Mouse (Mus musculus) erythroblast, adult 5-6 weeks (primary cell): Measurements from ENCODE around the gene Fgfr2. TPM values are rescaled to one million over a fixed set of nuclear protein-coding genes. Genes with fewer than 3 reads are reported as not detected.

Experiments
- ATAC-seq: replicated peaks from 2 replicates; pipeline ENCODE4 v1.8.0; 2016; ENCODE audit warnings: moderate number of reproducible peaks, mild to moderate bottlenecking, moderate TSS enrichment, inconsistent platforms; ENCODE audit not compliant: poor library complexity, low FRiP score, severe bottlenecking
- total RNA-seq, 2 experiments: library from RNA; stranded (forward) in 1 of 2; stranded (reverse) in 1 of 2; fragments of 150-400 nt in 1 of 2; fragments of 200-764, 138-1000 nt in 1 of 2; gene quantifications; 2 replicates each; pipeline versions ENCODE4 v1.2.3 to v1.2.4; 2015 to 2017; ENCODE audit warnings: low replicate concordance in 2 of 2

Fgfr2 gene
- total RNA-seq, 2 experiments from 2014 or later, result 4.8 TPM; not detected in 1

DNA sequence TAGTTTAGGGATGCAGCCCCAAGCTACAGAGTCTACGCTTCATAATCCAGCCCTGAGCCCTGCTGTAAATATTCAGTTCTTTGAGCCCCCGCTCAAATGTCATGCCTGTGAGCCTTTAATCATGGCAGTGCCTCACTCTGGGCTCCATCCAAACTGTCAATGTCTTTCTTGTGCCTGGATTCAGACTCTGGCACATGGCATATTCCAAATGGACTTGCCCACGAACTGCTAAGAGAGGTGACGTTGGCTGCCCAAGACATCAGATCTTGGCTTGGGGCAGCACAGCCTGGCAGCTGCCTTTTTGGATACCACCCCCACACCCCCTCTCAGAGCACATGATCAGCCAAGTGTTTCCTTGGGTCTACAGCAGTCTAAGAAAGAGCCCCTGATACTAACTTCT is 2902.5 kb downstream of the Fgfr2 start:
- no peak for ATAC-seq

DNA sequence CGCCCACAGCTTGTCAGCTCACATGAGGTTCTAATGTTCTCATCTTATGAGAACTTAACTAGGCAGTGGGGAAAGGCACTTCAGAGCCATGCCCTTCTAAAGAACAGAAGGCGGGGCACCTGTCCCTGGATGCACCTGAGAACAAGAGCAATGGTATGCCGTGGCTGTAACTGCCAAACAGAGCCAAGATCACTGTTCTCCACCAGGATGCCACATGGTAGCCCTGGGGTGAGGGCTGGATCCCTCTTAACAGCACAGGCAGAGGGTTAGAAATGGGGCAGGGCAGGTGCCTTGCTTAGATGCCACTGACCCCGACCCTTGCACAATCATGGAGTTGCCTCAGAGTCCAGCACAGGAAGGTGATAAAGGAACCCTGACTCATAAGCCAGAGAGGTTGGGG is 2903.3 kb downstream of the Fgfr2 start:
- ATAC-seq, result no peak

DNA sequence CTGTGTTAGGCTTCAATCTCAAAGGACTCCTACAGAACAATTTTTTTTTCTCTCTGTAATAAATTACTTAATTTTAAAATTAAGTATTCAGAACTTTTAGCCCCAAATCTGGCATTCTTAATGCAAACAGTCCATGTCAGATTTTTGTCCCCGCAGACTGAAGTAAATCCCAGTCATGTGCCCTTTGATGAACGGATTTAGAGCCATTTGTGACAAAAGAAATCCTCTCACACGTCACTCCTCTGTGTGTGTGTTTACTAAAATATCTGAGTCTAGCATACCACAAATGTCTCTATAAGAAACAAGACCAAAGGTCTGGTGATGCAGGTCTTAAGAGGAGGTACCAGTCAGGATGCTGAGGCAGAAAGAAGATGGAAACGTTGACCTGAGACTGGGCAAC is 2906.9 kb downstream of the Fgfr2 start:
- ATAC-seq, result no peak

DNA sequence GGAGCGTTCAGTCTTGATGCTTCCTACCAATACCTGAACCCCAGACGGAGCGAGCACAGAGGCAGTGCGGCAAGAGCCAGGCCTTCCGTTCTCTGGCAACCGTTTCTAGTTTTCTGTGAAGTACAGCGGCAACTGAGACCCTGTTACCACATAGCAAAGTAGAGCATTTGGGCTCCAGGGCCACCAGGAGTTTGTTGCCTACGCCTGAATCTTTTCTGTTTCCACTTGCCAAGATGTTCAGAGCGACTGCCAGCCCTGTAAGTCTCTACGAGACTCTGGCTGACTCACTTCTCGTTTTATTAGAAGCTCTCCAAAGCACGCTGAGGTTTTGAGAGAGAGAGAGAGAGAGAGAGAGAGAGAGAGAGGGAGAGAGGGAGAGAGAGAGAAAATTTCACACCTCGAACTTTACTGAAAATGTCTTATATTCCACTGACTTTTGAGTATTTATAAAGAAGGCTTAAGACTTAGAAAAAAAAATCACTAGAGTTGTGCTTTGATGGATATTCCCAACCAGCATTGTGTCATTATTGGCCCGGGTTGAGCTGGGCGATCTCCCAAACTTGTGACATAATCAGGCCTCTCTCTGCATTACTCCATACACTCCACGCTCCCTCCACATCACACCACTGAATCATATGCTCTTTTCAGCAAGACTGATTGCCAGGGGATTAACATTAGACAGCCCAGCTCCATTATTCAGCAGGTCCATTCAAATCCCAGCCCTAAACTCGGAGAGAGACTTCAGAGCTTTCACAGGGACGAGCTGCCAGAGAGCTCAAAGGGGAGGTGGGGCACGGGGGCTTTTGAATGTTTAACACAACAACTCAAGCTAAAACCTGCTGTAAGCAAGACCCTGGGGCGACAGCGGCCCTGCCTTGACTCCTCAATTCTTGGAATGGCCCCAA is 2907.6 kb downstream of the Fgfr2 start:
- no peak for ATAC-seq

DNA sequence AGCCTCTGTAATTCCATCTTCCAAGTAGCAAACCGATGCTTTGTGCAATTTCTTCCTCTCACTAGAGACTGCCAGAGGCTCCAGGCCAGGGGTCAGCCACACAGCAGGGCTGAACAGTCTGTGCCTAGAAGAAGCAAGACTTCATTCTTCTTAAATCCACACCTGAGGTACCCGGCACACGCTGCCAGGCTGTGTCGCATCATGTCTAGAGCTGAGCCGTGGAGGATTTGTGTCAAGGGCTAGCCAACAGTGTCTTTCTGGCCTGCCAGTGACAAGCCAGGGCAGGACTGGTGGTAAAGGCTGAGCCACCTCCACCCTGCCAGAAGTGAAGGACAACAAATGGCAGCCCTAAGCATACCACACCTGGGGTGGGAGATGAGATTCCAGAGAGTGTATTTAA is 2910.0 kb downstream of the Fgfr2 start:
- ATAC-seq, result no peak

DNA sequence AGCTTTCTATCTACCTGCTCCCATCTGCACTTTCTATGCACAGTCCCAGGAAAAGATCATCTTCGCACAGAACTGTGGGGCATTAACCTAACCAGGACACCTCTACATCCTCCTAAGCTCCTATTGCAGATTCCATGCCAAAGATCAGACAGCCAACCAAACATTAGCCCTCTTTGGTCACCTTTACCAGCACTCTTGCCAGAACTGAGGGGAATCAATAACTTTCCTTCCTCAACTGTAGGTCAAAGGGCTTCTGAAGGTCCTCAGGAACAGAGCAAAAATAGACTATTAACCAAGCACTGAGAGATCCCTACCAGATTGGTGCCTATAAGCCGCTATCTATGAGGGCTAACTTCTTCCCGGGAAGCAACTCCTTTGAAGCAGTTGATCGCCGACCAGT is 2911.7 kb downstream of the Fgfr2 start:
- ATAC-seq, result no peak

DNA sequence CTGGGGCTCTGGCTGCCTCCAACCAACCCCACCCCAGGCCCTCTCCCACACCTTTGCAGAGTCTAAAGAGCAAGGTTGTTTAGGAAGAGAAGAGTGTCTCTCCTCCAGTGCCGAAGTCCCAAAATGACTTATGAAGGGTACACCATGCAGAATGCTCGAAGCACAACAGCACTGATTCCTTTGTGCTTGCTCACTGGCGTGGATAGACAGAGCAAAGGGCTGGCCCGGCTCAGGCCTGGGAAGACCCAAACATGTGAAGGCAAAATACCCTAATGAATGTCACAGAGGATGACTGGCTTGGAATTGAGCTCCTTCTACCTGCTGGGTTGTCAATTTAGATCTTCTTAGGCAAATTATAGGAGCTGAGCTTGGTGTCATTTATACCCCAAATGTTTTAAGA is 2914.5 kb downstream of the Fgfr2 start:
- no peak for ATAC-seq

DNA sequence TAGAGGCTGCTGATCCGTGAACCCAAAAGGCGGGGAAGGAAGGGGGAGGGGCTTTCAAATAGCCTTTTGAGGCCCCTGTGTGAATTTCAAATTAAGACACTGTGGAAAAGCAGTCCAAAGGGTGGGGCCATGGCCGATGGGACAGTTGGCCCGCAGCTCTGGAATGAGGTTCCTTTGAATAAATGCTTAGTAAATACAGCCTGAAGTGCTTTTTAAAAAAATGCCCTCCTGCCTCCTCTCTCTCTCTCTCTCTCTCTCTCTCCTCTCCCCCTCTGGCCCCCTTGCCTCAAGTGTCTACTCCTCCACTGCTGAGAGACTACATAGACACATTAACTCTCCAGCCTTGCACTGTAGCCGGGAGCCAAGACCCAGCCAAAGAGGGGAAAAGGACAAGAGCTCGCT is 2917.0 kb downstream of the Fgfr2 start:
- ATAC-seq, result no peak

DNA sequence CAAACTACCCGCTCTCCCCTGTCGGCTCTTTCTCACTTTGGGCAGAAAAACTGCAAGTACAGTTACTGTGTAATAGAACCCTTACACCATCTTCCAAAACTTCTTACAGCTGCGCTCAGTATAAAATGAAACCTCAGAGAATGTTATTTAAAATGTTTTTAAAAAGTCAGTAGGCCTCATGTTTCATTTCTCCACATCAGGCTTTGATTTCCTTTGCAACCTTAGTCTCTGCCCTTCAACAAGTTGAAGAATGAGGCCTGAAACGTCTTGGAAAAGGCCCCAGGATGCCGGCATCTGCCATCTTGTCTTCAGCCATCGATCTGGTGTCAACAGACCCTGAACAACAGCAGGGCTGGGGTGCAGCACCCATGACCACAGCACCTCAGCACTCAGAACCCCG is 2918.0 kb downstream of the Fgfr2 start:
- no peak for ATAC-seq

DNA sequence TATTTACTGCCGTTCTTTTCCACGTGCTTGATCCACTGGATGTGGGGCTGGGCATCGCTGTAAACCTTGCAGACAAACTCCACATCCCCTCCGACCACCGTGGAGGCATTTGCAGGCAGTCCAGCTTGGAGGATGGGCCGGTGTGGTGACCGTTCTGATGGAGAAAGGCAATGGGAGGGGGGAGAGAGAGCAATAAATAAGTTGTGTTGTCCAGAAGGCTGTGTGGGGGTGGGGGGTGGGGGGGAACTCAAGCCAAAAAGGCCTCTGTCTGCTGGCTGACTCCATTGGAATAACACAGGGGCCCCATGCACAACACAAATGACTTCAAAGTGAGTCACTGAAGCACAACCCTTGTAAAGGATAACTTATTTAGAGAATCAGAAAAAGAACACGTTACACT is 2922.1 kb downstream of the Fgfr2 start:
- ATAC-seq, result no peak

DNA sequence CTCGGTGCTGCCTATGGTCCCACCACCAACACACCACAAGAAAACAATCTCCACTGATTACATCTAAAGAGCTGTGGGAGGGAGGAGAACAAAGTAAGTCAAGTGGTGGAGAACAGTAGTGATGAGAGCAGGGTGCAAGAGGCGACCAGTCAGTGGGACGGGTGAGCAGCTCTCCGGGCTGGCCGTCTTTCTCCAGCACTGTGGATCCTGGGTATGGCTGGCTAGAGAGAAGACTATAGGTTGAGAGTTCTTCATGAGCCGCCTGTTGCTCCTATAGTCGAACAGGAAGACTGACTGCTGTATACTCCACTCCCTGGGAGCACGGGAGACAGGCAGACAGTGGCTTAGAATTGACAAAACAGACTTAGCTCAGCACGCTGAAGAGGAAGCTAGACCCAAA is 2923.2 kb downstream of the Fgfr2 start:
- no peak for ATAC-seq

DNA sequence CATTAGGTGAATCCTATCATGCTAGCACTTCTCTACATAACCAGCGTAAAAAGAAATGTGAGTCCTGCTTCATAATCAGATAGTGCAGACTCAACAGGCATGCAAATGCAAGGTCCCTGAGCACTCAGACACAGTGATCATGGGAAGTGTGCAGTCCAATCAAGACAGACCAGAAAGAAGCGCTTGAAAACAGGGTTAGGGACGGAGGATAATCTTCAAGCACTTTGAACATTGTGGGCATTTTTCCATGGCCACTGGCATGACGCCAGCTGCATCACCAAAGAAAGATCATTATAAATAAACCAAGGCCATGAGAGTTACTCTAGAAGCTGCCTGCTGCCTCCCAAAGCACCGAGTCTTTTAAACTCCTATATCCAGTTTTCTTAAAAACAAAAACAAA is 2923.8 kb downstream of the Fgfr2 start:
- ATAC-seq, result no peak

DNA sequence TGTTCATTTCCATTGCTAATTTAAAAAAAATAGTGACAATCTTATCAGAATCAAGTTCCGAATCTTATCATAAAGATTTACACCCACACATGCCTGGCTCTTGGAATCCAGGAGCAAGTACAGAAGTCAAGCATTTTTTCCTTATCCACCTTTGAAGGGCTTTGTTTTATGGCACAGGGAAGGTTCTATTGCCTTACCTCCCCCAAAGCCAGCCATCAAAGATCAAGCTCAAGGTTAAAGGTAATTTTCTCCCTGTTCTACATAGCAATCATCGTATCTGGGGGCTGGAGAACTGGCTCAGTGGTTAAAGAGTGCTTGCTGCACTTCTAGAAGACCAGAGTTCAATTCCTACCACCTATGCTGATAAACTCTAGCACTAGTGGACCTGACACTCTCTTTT is 2928.1 kb downstream of the Fgfr2 start:
- ATAC-seq, result no peak

DNA sequence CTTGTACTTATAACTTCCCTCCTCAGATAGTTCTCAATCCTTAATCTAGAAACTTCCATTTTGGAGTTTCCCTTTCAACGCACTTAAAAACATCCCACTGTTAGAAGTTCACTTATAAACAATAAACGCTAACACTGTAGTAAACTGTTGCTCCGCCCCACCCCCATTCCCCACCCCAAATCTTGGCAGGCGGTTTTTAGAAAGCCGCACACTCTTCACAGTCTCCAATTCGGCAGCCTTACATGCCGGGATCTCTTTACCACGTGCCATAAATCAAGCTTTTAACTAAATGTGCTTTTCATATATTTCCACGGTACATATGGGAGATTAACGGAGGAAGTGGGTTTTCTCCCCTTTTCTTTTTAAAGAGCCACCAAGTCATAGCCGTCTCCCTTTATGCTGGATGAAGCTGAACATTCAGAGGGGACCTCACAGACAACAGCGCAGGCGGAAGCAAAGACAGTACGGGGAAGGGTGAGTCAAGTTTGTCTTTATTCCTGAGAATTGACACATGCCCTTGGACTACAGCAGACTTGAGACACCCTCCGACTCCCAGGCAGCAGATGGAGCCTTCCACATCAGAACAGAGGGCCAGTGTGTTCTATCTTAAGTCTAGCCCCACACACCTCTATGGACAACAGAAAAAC is 2932.7 kb downstream of the Fgfr2 start:
- no peak for ATAC-seq

DNA sequence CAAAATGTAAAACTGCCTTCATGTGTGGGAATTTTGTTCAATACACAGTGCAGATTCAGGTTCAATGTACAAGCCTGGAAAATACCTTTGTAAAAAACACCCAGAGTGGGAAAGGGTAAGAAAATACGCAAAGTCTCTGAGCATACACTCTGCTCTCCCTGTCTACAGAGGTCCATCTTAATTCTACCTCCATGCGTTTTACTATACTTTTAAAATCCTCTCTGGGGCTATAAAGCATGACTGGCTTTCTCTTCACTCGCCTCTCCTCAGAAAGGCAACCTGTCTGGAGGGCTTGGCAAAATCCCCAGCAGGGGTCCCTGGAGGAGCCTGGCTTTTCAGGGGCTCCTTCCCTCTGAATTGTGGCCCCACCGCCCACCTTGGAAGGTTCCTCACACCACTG is 2933.2 kb downstream of the Fgfr2 start:
- ATAC-seq, result no peak

DNA sequence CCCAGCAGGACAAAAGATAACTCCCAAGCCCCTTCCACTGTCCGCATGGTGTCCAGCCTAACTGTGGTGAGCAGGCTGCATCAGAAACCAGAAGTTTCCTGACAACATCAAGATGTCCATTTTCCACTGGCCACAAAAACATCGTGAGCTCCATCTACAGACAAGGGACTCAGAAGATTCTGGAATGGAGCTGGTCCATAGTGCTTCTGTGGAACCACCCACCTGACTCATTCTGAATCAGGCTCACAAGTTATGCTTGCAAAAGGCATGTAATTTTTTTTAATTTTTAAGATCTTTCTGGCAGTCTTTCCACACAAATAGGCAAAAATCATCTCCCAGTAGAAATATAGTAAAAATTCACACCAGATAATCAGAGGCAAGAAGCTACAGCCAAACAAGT is 2935.0 kb downstream of the Fgfr2 start:
- no peak for ATAC-seq

DNA sequence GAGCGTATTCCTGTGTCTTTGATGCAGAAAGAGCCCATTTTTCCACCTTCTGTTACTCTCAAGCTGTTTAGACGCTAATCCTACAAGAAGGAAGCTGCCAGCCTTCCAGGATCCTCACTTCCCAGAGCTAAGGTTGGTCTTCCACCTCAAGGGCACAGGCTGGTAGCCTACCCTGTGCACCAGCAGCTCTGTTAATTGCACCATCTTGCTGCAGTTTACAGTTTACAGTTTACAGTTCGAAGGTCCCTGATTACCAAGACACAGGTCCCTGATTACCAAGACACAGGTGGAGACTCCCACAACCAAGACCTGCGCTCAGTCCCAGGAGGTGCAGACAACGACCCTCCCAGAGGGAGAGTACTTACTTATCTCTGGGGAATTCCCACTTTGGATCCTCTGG is 2938.3 kb downstream of the Fgfr2 start:
- ATAC-seq, result no peak

DNA sequence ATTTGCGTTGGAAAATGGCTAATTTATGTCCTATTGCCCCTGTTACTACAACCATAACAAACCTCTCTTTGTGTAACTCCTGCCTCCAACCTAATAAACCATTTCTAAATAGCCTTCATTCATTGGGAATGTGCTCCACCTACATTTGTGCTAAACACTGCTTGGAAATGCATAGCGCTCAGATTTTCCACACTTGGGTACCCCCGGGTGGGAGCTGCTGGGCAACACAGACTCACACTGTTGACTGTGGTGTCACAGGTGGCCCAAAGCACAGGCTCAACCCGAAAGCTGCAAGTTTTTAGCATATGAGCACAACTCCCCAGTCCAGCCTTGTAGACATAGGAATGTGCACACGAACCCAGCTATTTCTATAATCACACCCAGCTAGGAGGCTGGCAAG is 2939.2 kb downstream of the Fgfr2 start:
- ATAC-seq, result no peak

DNA sequence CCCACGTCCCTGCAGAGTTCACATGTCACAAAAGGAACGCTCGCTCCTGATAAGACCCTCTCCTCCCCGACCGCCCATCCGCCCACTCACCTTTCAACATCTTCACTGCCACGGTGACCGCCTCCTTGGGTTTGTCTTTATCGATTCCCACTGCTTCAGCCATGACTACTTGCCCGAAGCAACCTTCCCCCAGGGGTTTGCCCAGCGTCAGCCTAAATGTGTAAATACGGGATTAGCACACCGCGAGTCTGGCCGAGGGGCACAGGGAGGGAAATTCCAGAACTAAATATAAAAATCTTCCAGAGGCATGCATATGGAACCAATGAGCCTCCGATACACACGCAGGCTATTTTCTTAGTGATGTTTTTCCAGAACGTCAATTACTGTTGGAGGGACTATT is 2940.6 kb downstream of the Fgfr2 start:
- ATAC-seq, result no peak

DNA sequence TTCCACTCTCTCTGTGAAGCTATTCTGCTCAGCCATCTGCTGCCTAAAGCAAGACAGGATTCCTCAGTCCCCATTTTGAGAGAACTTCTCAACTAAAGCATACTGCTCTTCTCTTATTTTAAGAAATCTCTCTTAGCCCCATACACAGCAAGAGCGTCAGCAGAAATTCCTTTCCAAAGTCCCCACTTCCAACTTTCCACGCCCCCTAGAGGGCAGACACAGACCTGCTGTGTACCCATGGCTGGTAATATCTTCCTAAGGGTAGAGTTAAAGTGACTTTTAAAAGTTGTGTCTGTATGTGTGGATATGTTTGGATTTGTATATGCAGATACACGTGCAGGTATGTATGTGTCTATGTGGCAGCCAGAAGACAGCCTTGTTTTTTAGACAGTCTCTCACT is 2944.2 kb downstream of the Fgfr2 start:
- no peak for ATAC-seq

DNA sequence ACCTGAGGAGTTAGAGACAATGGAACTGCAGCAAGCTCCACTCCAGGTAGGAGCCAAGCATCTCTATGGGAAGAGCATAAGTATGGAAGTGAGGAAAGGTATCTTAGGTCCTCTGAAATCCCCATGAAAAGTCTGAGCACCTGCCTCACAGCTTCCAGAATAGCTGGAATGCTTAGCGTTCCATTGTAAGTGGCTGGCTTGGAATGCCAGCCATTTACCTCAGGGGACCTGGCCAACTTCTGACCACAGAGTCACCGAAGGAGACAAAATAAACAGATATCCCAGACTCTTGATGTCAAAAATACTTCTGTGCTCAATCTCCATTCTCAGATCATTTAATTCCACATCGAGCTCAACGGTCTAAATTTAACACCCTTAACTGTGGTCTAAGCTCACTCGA is 2946.1 kb downstream of the Fgfr2 start:
- ATAC-seq, result no peak

DNA sequence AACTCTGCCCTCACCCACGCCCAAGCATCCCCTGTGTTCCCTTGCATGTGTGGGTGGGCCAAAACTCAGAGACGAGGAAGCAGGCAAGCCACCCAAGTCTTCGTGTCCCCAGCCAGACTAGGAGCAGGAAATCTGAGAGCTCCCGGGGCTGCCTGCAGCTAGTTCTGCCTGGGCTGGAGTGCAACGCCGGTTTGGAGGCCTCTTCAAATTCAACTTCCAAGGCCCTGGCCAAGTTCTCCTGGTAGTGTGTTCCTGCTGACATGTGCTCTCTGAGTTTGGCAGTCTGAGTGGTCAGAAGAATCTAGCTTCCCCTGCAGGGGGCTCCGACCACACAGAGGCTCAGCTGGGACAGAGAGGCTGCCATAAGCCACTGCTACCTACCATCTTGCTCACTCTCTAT is 2948.6 kb downstream of the Fgfr2 start:
- ATAC-seq, result no peak
